Mouse (Mus musculus): ENCODE data around the gene Zscan2. TPM values are rescaled to one million over a fixed set of nuclear protein-coding genes. Genes with fewer than 3 reads are reported as not detected.

Gene Zscan2
- polyA plus RNA-seq, 1 experiment from 2014 or later = 1.4 TPM

DNA sequence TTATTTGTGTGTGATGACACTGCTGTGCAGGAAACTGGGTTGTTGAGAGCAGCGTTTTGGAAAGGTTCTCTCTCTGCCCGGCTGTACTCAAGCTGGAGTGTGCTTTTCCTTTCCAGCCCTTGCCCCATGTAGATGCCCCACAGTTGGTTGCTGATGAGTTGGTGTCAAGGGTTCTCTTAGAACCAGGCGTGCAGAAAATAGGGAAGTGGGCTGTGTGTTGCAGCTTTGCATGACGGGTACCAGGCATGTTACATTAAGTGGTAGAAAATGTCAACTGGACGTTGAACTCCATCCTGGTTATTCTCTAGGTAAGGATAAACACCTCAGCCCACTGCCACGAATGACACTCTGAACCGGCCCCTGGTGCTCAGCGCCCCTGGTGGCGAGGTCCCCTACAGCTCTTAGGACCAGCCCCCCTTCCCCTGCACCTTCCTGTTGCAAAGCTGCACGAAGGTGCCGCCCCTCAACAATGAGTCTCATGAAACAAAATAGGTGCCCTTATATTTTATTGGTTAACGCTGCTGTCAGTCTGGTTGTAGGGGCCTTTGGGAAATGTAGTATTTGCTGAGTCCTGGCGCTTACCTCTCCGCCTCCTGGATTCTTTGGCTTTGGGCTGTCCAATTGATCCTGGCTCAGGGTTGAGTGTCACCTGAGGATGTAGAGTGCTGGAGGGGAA, 22.2 kb downstream of the Zscan2 start:
- Histone ChIP-seq H3K36me3 (ENCODE audit: control insufficient read depth, insufficient read depth, low read length) (no peaks in the 10 kb centered on the region), H3K27ac (ENCODE audit: low read depth, low read length) (no peak overlapping the region), H3K4me2 (peak overlapping the region; percentile 45), H3K9me3 (ENCODE audit: control insufficient read depth, low read length) (no peaks in the 10 kb centered on the region), H3K27me3 (replicated peaks; ENCODE audit: control insufficient read depth, insufficient read depth, low read length) (no peaks in the 10 kb centered on the region), H3K4me3 (ENCODE audit: low read depth, low read length) (peak overlapping the region; percentile 23), H3K9ac (ENCODE audit: low read depth, low read length) (no peak overlapping the region), H3K4me1 (replicated peaks; ENCODE audit: control insufficient read depth, insufficient read depth, low read length) (no peaks in the 10 kb centered on the region)
- ATAC-seq (replicated peaks; ENCODE audit: low FRiP score) (peak; percentile 86), DNase-seq (ENCODE audit: low spot score) (peak; percentile 62)
- 16% methylated on average over 14 of the region's 14 CpGs for WGBS

DNA sequence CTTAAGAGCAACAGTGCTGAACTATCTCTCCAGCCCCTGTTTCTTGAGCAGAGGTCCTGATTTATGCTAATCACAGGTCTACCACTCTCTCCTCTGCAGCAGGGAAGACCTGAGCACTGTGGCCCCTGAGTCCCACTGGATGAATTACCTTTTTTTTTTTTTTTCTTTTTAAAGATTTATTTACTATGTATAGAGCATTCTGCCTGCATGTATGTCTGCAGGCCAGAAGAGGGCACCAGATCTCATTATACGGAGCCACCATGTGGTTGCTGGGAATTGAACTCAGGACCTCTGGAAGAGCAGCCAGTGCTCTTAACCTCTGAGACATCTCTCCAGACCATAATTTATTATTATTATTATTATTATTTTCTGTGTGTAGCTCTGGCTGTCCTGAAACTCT, 24.9 kb downstream of the Zscan2 start:
- no peak overlapping the region for H3K4me2 ChIP-seq
- ATAC-seq (replicated peaks; ENCODE audit: low FRiP score) (no peak), DNase-seq (ENCODE audit: low spot score) (no peak)
- no peaks in the 10 kb centered on the region for H3K9me3 ChIP-seq (ENCODE audit: control insufficient read depth, low read length)
- no peaks in the 10 kb centered on the region for H3K27me3 ChIP-seq (replicated peaks; ENCODE audit: control insufficient read depth, insufficient read depth, low read length)
- 12% methylated on average over 1 of the region's 1 CpGs for WGBS
- no peak overlapping the region for H3K27ac ChIP-seq (ENCODE audit: low read depth, low read length)
- peaks cover 12% of the 10 kb centered on the region; the same call in 1 of the 2 replicates for H3K4me1 ChIP-seq (replicated peaks; ENCODE audit: control insufficient read depth, insufficient read depth, low read length)
- peaks cover 2% of the 10 kb centered on the region; the same call in 1 of the 2 replicates for H3K36me3 ChIP-seq (ENCODE audit: control insufficient read depth, insufficient read depth, low read length)
- H3K9ac ChIP-seq (ENCODE audit: low read depth, low read length) = no peak overlapping the region
- no peak overlapping the region for H3K4me3 ChIP-seq (ENCODE audit: low read depth, low read length)

DNA sequence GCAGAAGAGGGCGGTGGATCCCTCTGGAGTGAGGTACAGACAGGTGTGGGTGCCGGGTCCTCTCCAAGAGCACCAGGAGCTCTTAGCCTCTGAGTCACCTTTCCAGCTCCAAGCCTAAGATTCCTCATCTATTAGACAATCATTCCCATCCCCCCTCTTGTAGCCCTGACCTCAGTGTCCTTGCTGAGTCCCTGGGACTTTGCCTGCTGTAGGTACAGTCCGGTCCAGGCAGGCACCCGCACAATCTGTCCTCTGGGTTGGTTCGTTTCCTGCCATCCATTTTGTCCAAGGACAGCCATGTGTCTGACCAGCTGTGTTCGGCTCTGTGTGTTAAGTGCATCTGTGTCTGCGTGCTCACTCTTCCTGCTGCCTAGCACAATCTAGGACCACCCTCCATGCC, 27.9 kb downstream of the Zscan2 start:
- no peaks in the 10 kb centered on the region for H3K9me3 ChIP-seq (ENCODE audit: control insufficient read depth, low read length)
- H3K4me3 ChIP-seq (ENCODE audit: low read depth, low read length) = no peak overlapping the region
- peaks cover 25% of the 10 kb centered on the region for H3K36me3 ChIP-seq (ENCODE audit: control insufficient read depth, insufficient read depth, low read length)
- H3K4me2 ChIP-seq = no peak overlapping the region
- peaks cover 12% of the 10 kb centered on the region; the same call in 1 of the 2 replicates for H3K4me1 ChIP-seq (replicated peaks; ENCODE audit: control insufficient read depth, insufficient read depth, low read length)
- H3K9ac ChIP-seq (ENCODE audit: low read depth, low read length) = no peak overlapping the region
- no peak for ATAC-seq (replicated peaks; ENCODE audit: low FRiP score)
- H3K27me3 ChIP-seq (replicated peaks; ENCODE audit: control insufficient read depth, insufficient read depth, low read length) = no peaks in the 10 kb centered on the region
- WGBS = 84% methylated on average over 7 of the region's 7 CpGs
- no peak for DNase-seq (ENCODE audit: low spot score)
- H3K27ac ChIP-seq (ENCODE audit: low read depth, low read length) = no peak overlapping the region

DNA sequence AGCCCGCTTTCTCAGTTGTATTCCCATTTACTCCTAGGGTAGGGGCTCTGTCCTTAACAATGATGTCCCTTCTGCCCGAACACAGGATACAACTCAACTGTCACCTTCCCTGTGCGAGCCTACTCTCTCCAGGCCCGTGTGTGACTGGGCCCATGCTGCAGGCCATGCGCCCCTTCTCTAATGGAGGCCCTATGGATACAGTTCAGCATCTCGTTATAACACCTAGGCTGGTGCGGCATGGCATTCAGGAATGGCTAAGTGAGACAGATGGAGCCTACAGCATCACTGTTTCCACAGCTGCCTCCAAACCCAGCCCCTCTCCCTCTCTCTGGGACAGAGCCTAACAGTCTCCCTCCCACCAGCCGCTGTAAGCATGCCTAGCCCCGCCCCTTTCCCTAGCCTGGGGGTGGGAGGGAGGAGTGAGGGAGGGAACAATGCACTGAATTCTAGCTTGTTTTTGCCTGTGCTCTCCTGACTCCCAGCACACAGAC, 28.3 kb downstream of the Zscan2 start:
- peak; percentile 44; the same call in 1 of the 2 replicates for ATAC-seq (replicated peaks; ENCODE audit: low FRiP score)
- Histone ChIP-seq H3K9ac (ENCODE audit: low read depth, low read length) (peak overlapping the region; percentile 28; the same call in 1 of the 2 replicates), H3K27me3 (replicated peaks; ENCODE audit: control insufficient read depth, insufficient read depth, low read length) (no peaks in the 10 kb centered on the region), H3K27ac (ENCODE audit: low read depth, low read length) (no peak overlapping the region), H3K4me1 (replicated peaks; ENCODE audit: control insufficient read depth, insufficient read depth, low read length) (peaks cover 12% of the 10 kb centered on the region; the same call in 1 of the 2 replicates), H3K4me3 (ENCODE audit: low read depth, low read length) (no peak overlapping the region), H3K36me3 (ENCODE audit: control insufficient read depth, insufficient read depth, low read length) (peaks cover 25% of the 10 kb centered on the region), H3K9me3 (ENCODE audit: control insufficient read depth, low read length) (no peaks in the 10 kb centered on the region), H3K4me2 (no peak overlapping the region)
- peak; percentile 52 for DNase-seq (ENCODE audit: low spot score)
- WGBS = 61% methylated on average over 9 of the region's 9 CpGs

DNA sequence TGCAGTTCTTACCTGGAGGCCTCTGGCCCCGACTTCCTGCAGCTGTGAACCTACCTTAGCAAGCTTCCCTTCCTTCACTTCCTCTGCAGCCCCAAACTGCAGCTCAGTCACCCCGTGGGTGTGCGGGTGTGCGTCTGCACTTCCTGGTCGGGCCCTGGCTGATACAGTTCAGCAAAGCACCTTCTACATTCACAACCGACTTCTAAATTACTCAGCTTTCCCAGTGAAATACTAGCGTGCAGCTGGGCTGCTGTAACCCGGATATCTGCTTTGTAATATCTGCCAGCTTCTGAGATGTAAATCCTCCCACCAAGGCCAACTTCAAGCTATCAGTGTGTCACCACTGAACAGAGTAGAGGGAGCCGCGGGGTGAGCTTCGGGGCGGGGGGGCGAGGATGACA, 29.1 kb downstream of the Zscan2 start:
- Histone ChIP-seq H3K9me3 (ENCODE audit: control insufficient read depth, low read length) (no peaks in the 10 kb centered on the region), H3K4me1 (replicated peaks; ENCODE audit: control insufficient read depth, insufficient read depth, low read length) (peaks cover 12% of the 10 kb centered on the region; the same call in 1 of the 2 replicates), H3K4me2 (no peak overlapping the region), H3K27ac (ENCODE audit: low read depth, low read length) (no peak overlapping the region), H3K27me3 (replicated peaks; ENCODE audit: control insufficient read depth, insufficient read depth, low read length) (no peaks in the 10 kb centered on the region), H3K4me3 (ENCODE audit: low read depth, low read length) (no peak overlapping the region), H3K9ac (ENCODE audit: low read depth, low read length) (peak overlapping the region; percentile 28; the same call in 1 of the 2 replicates), H3K36me3 (ENCODE audit: control insufficient read depth, insufficient read depth, low read length) (peaks cover 29% of the 10 kb centered on the region)
- ATAC-seq (replicated peaks; ENCODE audit: low FRiP score) = no peak
- 67% methylated on average over 13 of the region's 13 CpGs for WGBS
- no peak for DNase-seq (ENCODE audit: low spot score)

- DNase-seq (ENCODE audit: low spot score) = no peak
- H3K27ac ChIP-seq (ENCODE audit: low read depth, low read length) = no peak overlapping the region
- H3K4me3 ChIP-seq (ENCODE audit: low read depth, low read length) = no peak overlapping the region
- WGBS = 93% methylated on average over 15 of the region's 15 CpGs
- peaks cover 12% of the 10 kb centered on the region; the same call in 1 of the 2 replicates for H3K4me1 ChIP-seq (replicated peaks; ENCODE audit: control insufficient read depth, insufficient read depth, low read length)
- ATAC-seq (replicated peaks; ENCODE audit: low FRiP score) = no peak
- no peak overlapping the region for H3K4me2 ChIP-seq
- H3K36me3 ChIP-seq (ENCODE audit: control insufficient read depth, insufficient read depth, low read length) = peaks cover 36% of the 10 kb centered on the region
- H3K9ac ChIP-seq (ENCODE audit: low read depth, low read length) = no peak overlapping the region
- H3K9me3 ChIP-seq (ENCODE audit: control insufficient read depth, low read length) = no peaks in the 10 kb centered on the region
- no peaks in the 10 kb centered on the region for H3K27me3 ChIP-seq (replicated peaks; ENCODE audit: control insufficient read depth, insufficient read depth, low read length)
These were observed 32.5 kb downstream of the Zscan2 start for GRCm38 (mm10) chr7:80893086-80893752.

GRCm38 (mm10) chr7:80893753-80894129, 33.0 kb downstream of the Zscan2 start:
- H3K36me3 ChIP-seq (ENCODE audit: control insufficient read depth, insufficient read depth, low read length) = peaks cover 38% of the 10 kb centered on the region
- no peak overlapping the region for H3K4me2 ChIP-seq
- 81% methylated on average over 6 of the region's 6 CpGs for WGBS
- H3K9ac ChIP-seq (ENCODE audit: low read depth, low read length) = no peak overlapping the region
- no peaks in the 10 kb centered on the region for H3K9me3 ChIP-seq (ENCODE audit: control insufficient read depth, low read length)
- H3K4me3 ChIP-seq (ENCODE audit: low read depth, low read length) = no peak overlapping the region
- no peaks in the 10 kb centered on the region for H3K27me3 ChIP-seq (replicated peaks; ENCODE audit: control insufficient read depth, insufficient read depth, low read length)
- ATAC-seq (replicated peaks; ENCODE audit: low FRiP score) = no peak
- DNase-seq (ENCODE audit: low spot score) = no peak
- no peak overlapping the region for H3K27ac ChIP-seq (ENCODE audit: low read depth, low read length)
- H3K4me1 ChIP-seq (replicated peaks; ENCODE audit: control insufficient read depth, insufficient read depth, low read length) = peaks cover 11% of the 10 kb centered on the region; the same call in 1 of the 2 replicates

DNA sequence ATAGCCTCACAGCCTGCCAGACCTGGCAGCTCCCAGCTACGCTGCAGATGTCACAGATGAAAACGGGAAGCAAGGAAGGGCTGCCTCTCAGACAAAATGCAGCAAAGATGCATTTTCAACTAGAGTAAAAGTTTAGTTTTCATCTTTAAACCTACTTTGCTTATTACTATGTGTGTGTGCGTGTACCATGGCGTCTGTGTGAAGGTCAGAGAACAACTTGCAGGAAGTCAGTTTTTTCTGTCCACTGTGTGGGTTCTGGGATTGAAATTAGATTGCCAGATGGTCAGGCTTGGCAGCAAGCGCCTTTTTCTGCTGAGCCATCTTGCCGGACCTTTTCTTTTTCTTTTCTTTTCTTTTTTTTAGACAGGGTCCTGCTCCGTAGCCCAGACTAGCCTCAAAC, 33.5 kb downstream of the Zscan2 start:
- Histone ChIP-seq H3K4me1 (replicated peaks; ENCODE audit: control insufficient read depth, insufficient read depth, low read length) (peaks cover 6% of the 10 kb centered on the region; the same call in 1 of the 2 replicates), H3K4me3 (ENCODE audit: low read depth, low read length) (no peak overlapping the region), H3K4me2 (no peak overlapping the region), H3K27ac (ENCODE audit: low read depth, low read length) (no peak overlapping the region), H3K9me3 (ENCODE audit: control insufficient read depth, low read length) (no peaks in the 10 kb centered on the region), H3K27me3 (replicated peaks; ENCODE audit: control insufficient read depth, insufficient read depth, low read length) (no peaks in the 10 kb centered on the region), H3K9ac (ENCODE audit: low read depth, low read length) (no peak overlapping the region), H3K36me3 (ENCODE audit: control insufficient read depth, insufficient read depth, low read length) (peaks cover 37% of the 10 kb centered on the region)
- ATAC-seq (replicated peaks; ENCODE audit: low FRiP score) (no peak), DNase-seq (ENCODE audit: low spot score) (no peak)
- 84% methylated on average over 7 of the region's 7 CpGs for WGBS
